Mouse (Mus musculus): ENCODE data around the gene Fam32a. TPM values are rescaled to one million over a fixed set of nuclear protein-coding genes. Genes with fewer than 3 reads are reported as not detected.

Fam32a gene
- polyA plus RNA-seq, 1 experiment from 2014 or later: 87.4 TPM

DNA sequence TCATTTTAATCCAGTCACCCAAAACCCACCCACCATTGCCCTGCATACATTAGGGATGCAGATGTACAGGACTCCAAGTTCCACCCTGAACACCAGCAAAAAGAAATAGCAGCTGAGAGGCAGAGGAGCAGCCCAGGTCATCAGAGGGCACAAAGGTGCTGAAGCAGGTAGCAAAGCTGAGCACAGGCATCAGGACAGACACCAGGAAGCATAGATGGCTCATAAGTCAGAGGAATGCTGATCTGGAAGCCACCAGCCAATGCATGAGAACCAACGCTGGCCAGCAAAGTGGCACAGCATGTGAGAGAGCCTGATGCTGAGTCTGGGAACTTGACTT lies 38.3 kb downstream of the Fam32a start:
- 87% methylated on average over 1 of the region's 1 CpGs for WGBS

DNA sequence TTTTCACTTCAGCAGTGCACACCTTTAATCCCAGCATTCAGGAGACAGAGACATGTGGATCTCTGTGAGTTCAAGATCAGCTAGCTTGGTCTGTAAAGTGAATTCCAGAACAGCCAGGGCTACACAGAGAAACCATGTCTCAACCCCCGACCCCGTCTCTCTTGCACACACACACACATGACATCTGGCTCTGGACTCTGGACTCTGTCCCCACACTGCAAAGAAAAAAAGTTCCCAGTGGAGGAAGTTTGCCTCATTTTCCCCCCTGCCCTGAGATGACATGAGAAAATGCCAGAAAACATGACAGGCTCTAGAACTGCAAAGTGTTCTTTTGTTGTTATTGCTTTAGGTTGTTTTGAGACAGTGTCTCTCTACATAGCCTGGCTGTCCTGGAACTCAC lies 40.3 kb downstream of the Fam32a start:
- H3K27me3 ChIP-seq (replicated peaks; ENCODE audit: control insufficient read depth, insufficient read depth, low read length): no peaks in the 10 kb centered on the region
- DNase-seq (ENCODE audit: low spot score) (no peak), ATAC-seq (no peak)
- H3K36me3 ChIP-seq (ENCODE audit: control insufficient read depth, insufficient read depth, low read length): peaks cover 12% of the 10 kb centered on the region
- no peak overlapping the region for H3K4me3 ChIP-seq (ENCODE audit: low read depth, low read length)
- no peak overlapping the region for H3K9ac ChIP-seq (ENCODE audit: low read length)
- H3K4me1 ChIP-seq (ENCODE audit: control insufficient read depth, insufficient read depth, low read length): no peaks in the 10 kb centered on the region
- WGBS: 68% methylated on average over 2 of the region's 2 CpGs
- H3K4me2 ChIP-seq (ENCODE audit: low read length): no peak overlapping the region
- no peak overlapping the region for H3K27ac ChIP-seq (ENCODE audit: low read depth, low read length)
- H3K9me3 ChIP-seq (replicated peaks; ENCODE audit: control insufficient read depth, low read length): no peaks in the 10 kb centered on the region

More for the DNA sequence above, 38.3 kb downstream of the Fam32a start:
- ATAC-seq: no peak
- Histone ChIP-seq H3K4me1 (ENCODE audit: control insufficient read depth, insufficient read depth, low read length) (no peaks in the 10 kb centered on the region), H3K9ac (ENCODE audit: low read length) (no peak overlapping the region), H3K4me3 (ENCODE audit: low read depth, low read length) (no peak overlapping the region), H3K36me3 (ENCODE audit: control insufficient read depth, insufficient read depth, low read length) (peaks cover 31% of the 10 kb centered on the region), H3K9me3 (replicated peaks; ENCODE audit: control insufficient read depth, low read length) (no peaks in the 10 kb centered on the region), H3K27me3 (replicated peaks; ENCODE audit: control insufficient read depth, insufficient read depth, low read length) (no peaks in the 10 kb centered on the region), H3K4me2 (ENCODE audit: low read length) (no peak overlapping the region), H3K27ac (ENCODE audit: low read depth, low read length) (no peak overlapping the region)
- no peak for DNase-seq (ENCODE audit: low spot score)

DNA sequence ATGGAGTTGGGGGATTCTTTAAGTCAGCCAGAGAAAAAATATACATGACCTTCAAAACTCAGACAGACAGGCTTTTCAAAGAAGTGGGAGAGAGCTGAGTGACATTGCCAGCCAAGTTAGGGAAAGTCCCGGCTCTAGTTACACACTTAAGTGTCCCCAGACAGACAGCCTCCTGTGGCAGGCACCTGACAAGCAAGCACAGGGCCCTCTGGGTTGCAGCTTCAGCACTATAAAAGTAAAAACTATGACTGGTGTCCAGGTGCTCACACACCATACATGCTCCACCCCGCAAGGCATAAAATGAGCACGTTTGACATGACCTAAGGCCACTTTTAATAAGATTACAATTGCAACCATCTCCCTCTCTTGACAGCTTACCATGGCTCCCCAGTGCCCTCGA lies 41.1 kb downstream of the Fam32a start:
- Histone ChIP-seq H3K27me3 (replicated peaks; ENCODE audit: control insufficient read depth, insufficient read depth, low read length) (no peaks in the 10 kb centered on the region), H3K36me3 (ENCODE audit: control insufficient read depth, insufficient read depth, low read length) (peaks cover 5% of the 10 kb centered on the region; the same call in 1 of the 2 replicates), H3K4me3 (ENCODE audit: low read depth, low read length) (no peak overlapping the region), H3K4me1 (ENCODE audit: control insufficient read depth, insufficient read depth, low read length) (no peaks in the 10 kb centered on the region), H3K4me2 (ENCODE audit: low read length) (no peak overlapping the region), H3K9me3 (replicated peaks; ENCODE audit: control insufficient read depth, low read length) (no peaks in the 10 kb centered on the region), H3K27ac (ENCODE audit: low read depth, low read length) (no peak overlapping the region), H3K9ac (ENCODE audit: low read length) (no peak overlapping the region)
- 68% methylated on average over 4 of the region's 4 CpGs for WGBS
- DNase-seq (ENCODE audit: low spot score): no peak
- ATAC-seq: no peak

DNA sequence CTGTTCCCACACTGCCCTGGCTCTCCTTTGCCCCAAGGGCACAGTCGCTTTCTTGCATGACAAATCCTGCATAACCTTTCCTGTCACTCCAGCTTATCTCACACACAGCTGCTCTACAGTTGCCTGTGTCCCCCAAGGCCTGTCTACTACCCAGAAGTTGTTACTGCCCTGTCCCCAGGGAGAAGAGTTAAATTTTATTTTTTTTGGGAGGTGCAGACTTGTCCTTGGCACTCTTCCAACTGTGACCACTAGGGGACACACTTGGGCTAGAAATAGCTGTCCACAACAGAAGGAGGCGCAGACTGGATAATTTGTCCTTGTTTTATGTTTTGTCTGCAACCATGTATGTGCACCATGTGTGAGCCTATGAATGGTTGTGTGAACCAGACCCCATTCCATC lies 41.5 kb downstream of the Fam32a start:
- peak; percentile 60 for ATAC-seq
- Histone ChIP-seq H3K9me3 (replicated peaks; ENCODE audit: control insufficient read depth, low read length) (no peaks in the 10 kb centered on the region), H3K27me3 (replicated peaks; ENCODE audit: control insufficient read depth, insufficient read depth, low read length) (no peaks in the 10 kb centered on the region), H3K4me3 (ENCODE audit: low read depth, low read length) (no peak overlapping the region), H3K36me3 (ENCODE audit: control insufficient read depth, insufficient read depth, low read length) (peaks cover 2% of the 10 kb centered on the region; the same call in 1 of the 2 replicates), H3K4me2 (ENCODE audit: low read length) (no peak overlapping the region), H3K4me1 (ENCODE audit: control insufficient read depth, insufficient read depth, low read length) (no peaks in the 10 kb centered on the region), H3K27ac (ENCODE audit: low read depth, low read length) (no peak overlapping the region), H3K9ac (ENCODE audit: low read length) (no peak overlapping the region)
- 25% methylated on average over 2 of the region's 2 CpGs for WGBS
- peak; percentile 80 for DNase-seq (ENCODE audit: low spot score)

DNA sequence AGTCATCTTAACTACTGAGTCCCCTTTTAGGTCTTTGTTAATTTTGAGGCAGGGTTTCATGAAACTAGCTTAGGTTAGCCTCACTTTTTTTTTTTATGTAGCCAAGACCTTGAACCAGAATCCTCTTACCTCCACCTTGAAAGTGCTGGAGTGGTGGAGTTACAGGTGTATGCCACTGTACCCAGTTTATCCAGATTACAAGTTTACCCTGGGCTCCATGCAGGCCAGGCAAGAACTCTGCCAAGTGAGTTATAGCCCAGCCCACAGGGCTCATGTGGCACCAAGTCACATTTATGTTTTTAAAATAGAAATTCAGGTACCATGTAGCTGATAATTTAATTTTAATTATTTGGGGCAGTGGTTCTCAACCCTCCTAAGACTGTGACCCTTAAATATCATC lies 41.9 kb downstream of the Fam32a start:
- no peak overlapping the region for H3K4me3 ChIP-seq (ENCODE audit: low read depth, low read length)
- H3K9me3 ChIP-seq (replicated peaks; ENCODE audit: control insufficient read depth, low read length): no peaks in the 10 kb centered on the region
- H3K9ac ChIP-seq (ENCODE audit: low read length): no peak overlapping the region
- peaks cover 2% of the 10 kb centered on the region; the same call in 1 of the 2 replicates for H3K36me3 ChIP-seq (ENCODE audit: control insufficient read depth, insufficient read depth, low read length)
- ATAC-seq: no peak
- DNase-seq (ENCODE audit: low spot score): no peak
- no peaks in the 10 kb centered on the region for H3K4me1 ChIP-seq (ENCODE audit: control insufficient read depth, insufficient read depth, low read length)
- no peak overlapping the region for H3K27ac ChIP-seq (ENCODE audit: low read depth, low read length)
- no peaks in the 10 kb centered on the region for H3K27me3 ChIP-seq (replicated peaks; ENCODE audit: control insufficient read depth, insufficient read depth, low read length)
- no peak overlapping the region for H3K4me2 ChIP-seq (ENCODE audit: low read length)

DNA sequence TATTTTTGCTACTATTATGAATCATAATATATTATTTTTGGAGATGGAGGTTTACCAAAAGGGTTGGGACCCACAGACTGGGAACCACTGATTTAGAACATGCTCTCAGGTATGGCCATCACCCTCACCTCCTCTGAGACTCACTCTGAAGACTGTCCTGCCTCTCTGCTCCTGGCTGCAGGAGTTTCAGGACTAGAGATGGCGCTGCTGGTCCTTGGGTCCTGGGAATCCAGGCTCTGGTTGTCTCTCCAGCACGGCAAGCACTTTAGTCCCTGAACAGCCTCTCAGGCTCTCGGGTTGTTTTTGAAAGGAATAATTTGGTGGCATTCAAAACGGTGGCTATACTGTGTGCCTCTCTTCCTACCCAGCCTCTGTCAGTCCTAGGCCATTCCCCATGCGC lies 42.3 kb downstream of the Fam32a start:
- Histone ChIP-seq H3K9ac (ENCODE audit: low read length) (no peak overlapping the region), H3K27ac (ENCODE audit: low read depth, low read length) (no peak overlapping the region), H3K27me3 (replicated peaks; ENCODE audit: control insufficient read depth, insufficient read depth, low read length) (no peaks in the 10 kb centered on the region), H3K4me3 (ENCODE audit: low read depth, low read length) (no peak overlapping the region), H3K4me1 (ENCODE audit: control insufficient read depth, insufficient read depth, low read length) (no peaks in the 10 kb centered on the region), H3K9me3 (replicated peaks; ENCODE audit: control insufficient read depth, low read length) (no peaks in the 10 kb centered on the region), H3K4me2 (ENCODE audit: low read length) (no peak overlapping the region), H3K36me3 (ENCODE audit: control insufficient read depth, insufficient read depth, low read length) (no peaks in the 10 kb centered on the region; the same call in 1 of the 2 replicates)
- WGBS: 55% methylated on average over 5 of the region's 5 CpGs
- ATAC-seq: no peak
- no peak for DNase-seq (ENCODE audit: low spot score)

DNA sequence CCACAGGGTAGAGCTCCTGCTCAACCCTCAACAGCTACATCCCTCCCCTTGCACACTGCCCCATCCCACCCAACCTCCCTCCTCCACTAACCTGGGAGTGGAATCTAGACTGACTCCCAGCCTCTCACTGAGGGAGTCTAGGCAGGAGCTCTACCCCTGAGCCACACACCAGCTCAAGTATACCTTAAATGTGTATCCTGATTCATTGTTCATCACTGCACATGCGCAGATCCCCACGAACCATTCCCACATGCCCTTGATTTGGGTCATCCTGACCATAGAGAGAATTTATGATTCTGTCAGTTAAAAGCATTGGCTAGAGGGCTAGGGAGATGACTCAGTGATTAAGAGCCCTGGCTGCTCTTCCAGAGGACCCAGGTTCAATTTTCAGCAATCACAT lies 43.2 kb downstream of the Fam32a start:
- Histone ChIP-seq H3K4me1 (ENCODE audit: control insufficient read depth, insufficient read depth, low read length) (no peaks in the 10 kb centered on the region), H3K27ac (ENCODE audit: low read depth, low read length) (no peak overlapping the region), H3K36me3 (ENCODE audit: control insufficient read depth, insufficient read depth, low read length) (no peaks in the 10 kb centered on the region), H3K27me3 (replicated peaks; ENCODE audit: control insufficient read depth, insufficient read depth, low read length) (no peaks in the 10 kb centered on the region), H3K9me3 (replicated peaks; ENCODE audit: control insufficient read depth, low read length) (no peaks in the 10 kb centered on the region), H3K4me2 (ENCODE audit: low read length) (no peak overlapping the region), H3K9ac (ENCODE audit: low read length) (no peak overlapping the region), H3K4me3 (ENCODE audit: low read depth, low read length) (no peak overlapping the region)
- WGBS: 79% methylated on average over 2 of the region's 2 CpGs
- DNase-seq (ENCODE audit: low spot score) (no peak), ATAC-seq (no peak)

DNA sequence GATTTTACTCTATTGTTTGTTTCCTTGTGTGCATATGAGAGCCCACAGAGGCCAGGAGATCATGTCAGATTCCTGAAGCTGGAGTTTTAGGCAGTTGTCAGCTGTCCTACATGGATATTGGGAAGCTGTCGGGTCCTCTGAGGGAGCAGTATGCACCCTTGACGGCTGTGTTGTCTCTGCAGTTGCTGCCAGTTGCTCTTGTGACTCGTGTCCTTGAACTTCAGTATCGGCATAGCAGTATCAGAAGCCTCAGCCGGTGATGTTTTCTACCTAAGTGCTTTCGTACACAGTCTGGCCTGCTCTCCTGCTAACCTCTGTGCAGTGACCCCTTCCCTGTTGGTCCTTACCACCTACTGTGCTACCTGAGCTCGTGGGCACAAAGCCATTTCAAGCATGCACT lies 43.9 kb downstream of the Fam32a start:
- no peak for ATAC-seq
- H3K4me1 ChIP-seq (ENCODE audit: control insufficient read depth, insufficient read depth, low read length): no peaks in the 10 kb centered on the region
- H3K9me3 ChIP-seq (replicated peaks; ENCODE audit: control insufficient read depth, low read length): no peaks in the 10 kb centered on the region
- H3K27me3 ChIP-seq (replicated peaks; ENCODE audit: control insufficient read depth, insufficient read depth, low read length): no peaks in the 10 kb centered on the region
- H3K36me3 ChIP-seq (ENCODE audit: control insufficient read depth, insufficient read depth, low read length): no peaks in the 10 kb centered on the region
- no peak overlapping the region for H3K27ac ChIP-seq (ENCODE audit: low read depth, low read length)
- 75% methylated on average over 7 of the region's 7 CpGs for WGBS
- DNase-seq (ENCODE audit: low spot score): no peak
- H3K9ac ChIP-seq (ENCODE audit: low read length): no peak overlapping the region
- H3K4me2 ChIP-seq (ENCODE audit: low read length): no peak overlapping the region
- H3K4me3 ChIP-seq (ENCODE audit: low read depth, low read length): no peak overlapping the region

DNA sequence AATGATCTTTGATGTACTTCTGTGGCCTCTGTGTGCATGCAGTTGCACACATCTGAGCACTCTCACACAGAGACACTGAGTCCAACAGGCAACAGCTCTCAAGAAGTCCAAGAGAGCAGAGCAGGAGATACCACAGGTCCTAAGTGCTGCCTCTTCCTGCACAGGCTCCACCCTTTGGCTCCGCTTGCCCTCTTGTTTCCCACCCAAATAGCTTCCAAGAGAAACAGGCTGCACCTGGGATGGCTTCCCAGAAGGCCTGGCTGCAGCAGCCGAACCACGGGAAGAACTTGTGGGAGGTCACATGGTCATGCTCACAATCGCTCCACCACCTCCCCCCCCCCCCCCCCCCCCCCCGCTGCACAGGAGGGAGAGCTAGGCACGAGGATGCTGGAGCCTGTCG lies 45.8 kb downstream of the Fam32a start:
- Histone ChIP-seq H3K36me3 (ENCODE audit: control insufficient read depth, insufficient read depth, low read length) (no peaks in the 10 kb centered on the region), H3K9ac (ENCODE audit: low read length) (no peak overlapping the region), H3K4me3 (ENCODE audit: low read depth, low read length) (no peak overlapping the region), H3K27me3 (replicated peaks; ENCODE audit: control insufficient read depth, insufficient read depth, low read length) (no peaks in the 10 kb centered on the region), H3K4me2 (ENCODE audit: low read length) (no peak overlapping the region), H3K4me1 (ENCODE audit: control insufficient read depth, insufficient read depth, low read length) (no peaks in the 10 kb centered on the region), H3K27ac (ENCODE audit: low read depth, low read length) (no peak overlapping the region), H3K9me3 (replicated peaks; ENCODE audit: control insufficient read depth, low read length) (no peaks in the 10 kb centered on the region)
- DNase-seq (ENCODE audit: low spot score): no peak
- ATAC-seq: no peak
- WGBS: 57% methylated on average over 5 of the region's 7 CpGs

DNA sequence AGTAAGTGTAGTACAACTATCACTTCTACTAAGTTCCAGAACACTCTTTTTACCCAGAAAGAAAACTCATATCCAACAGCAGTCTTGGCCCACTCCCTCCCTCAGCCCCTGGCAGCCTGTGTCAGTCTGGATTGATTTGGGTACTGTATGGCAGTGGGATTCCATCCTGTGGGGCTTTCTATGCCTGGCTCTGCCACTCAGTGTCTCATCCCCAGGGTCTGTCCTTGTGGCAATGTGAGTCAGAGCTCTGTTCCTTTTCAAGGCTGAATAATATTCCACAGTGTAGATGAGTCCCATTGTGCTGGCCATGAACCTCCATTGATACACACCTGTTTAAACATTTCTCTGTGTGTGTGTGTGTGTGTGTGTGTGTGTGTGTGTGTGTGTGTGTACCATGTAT lies 47.1 kb downstream of the Fam32a start:
- Histone ChIP-seq H3K27ac (ENCODE audit: low read depth, low read length) (no peak overlapping the region), H3K27me3 (replicated peaks; ENCODE audit: control insufficient read depth, insufficient read depth, low read length) (no peaks in the 10 kb centered on the region), H3K9ac (ENCODE audit: low read length) (no peak overlapping the region), H3K4me3 (ENCODE audit: low read depth, low read length) (no peak overlapping the region), H3K4me1 (ENCODE audit: control insufficient read depth, insufficient read depth, low read length) (no peaks in the 10 kb centered on the region), H3K9me3 (replicated peaks; ENCODE audit: control insufficient read depth, low read length) (no peaks in the 10 kb centered on the region), H3K4me2 (ENCODE audit: low read length) (no peak overlapping the region), H3K36me3 (ENCODE audit: control insufficient read depth, insufficient read depth, low read length) (no peaks in the 10 kb centered on the region)
- no peak for ATAC-seq
- DNase-seq (ENCODE audit: low spot score): no peak

Data from forebrain, embryonic 14.5 days (tissue).